Mouse (Mus musculus): Measurements from ENCODE around the gene Armc5.
A peak's percentile ranks its signal among the peaks of the same experiment; 100 is the strongest.

The Armc5 gene

GRCm38 (mm10) chr7:128288923-128289544, 51.9 kb downstream of the Armc5 start:
- peak; percentile 37 for DNase-seq (ENCODE audit: low read depth)

Data from naive thymus-derived CD4-positive, alpha-beta T cell, adult 2 months (primary cell).